Mouse (Mus musculus): ENCODE data around the gene Tepsin. TPM values are rescaled to one million over a fixed set of nuclear protein-coding genes. Genes with fewer than 3 reads are reported as not detected.

The Tepsin gene
- polyA plus RNA-seq, 1 experiment from 2014 or later, result 17.8 TPM

GRCm38 (mm10) chr11:120041191-120042123, 57.1 kb downstream of the Tepsin start:
- no peak for ATAC-seq (ENCODE audit: insufficient number of reproducible peaks, low FRiP score, low TSS enrichment, low read depth)
- no peaks in the 10 kb centered on the region for H3K36me3 ChIP-seq
- H3K9me3 ChIP-seq, result no peaks in the 10 kb centered on the region
- no peak overlapping the region for H3K27ac ChIP-seq
- 0 out of 2 replicates have a peak, but pooled peaks cover 4% of the 10 kb centered on the region for H3K27me3 ChIP-seq
- no peak overlapping the region for H3K4me2 ChIP-seq
- no peak overlapping the region for H3K4me3 ChIP-seq
- peaks cover 25% of the 10 kb centered on the region for H3K4me1 ChIP-seq
- WGBS, result 60% methylated on average over 13 of the region's 13 CpGs
- H3K9ac ChIP-seq, result no peak overlapping the region

Small RNA genes within 50 kb of the gene (microRNA-seq; reads per million reads assigned to microRNA genes)
- gene Gm25948, result not detected

Other genes with a start within 250 kb of the Tepsin start
- gene Chmp6, start 185.3 kb downstream of the Tepsin start, polyA plus RNA-seq (2015; fragmentation: Nextera tagmentation; extraction: Ambion mirVana), result 97.2 and 101 TPM in 2 replicates
- 40.2 and 41.9 TPM in 2 replicates for gene Baiap2, start 156.0 kb downstream of the Tepsin start, polyA plus RNA-seq (2015; fragmentation: Nextera tagmentation; extraction: Ambion mirVana)
- 6.1 and 7.1 TPM in 2 replicates for gene Aatk, start 51.6 kb downstream of the Tepsin start, polyA plus RNA-seq (2015; fragmentation: Nextera tagmentation; extraction: Ambion mirVana)
- 20.9 and 21.3 TPM in 2 replicates for gene Cep131, start 11.9 kb downstream of the Tepsin start, polyA plus RNA-seq (2015; fragmentation: Nextera tagmentation; extraction: Ambion mirVana)
- 67.0 and 76.6 TPM in 2 replicates for gene Ndufaf8, start 197 bp upstream of the Tepsin start, polyA plus RNA-seq (2015; fragmentation: Nextera tagmentation; extraction: Ambion mirVana)
- gene Slc38a10, start 52.6 kb upstream of the Tepsin start, polyA plus RNA-seq (2015; fragmentation: Nextera tagmentation; extraction: Ambion mirVana), result 96.1 and 101 TPM in 2 replicates
- 5.8 and 6.7 TPM in 2 replicates for gene Bahcc1, start 134.2 kb upstream of the Tepsin start, polyA plus RNA-seq (2015; fragmentation: Nextera tagmentation; extraction: Ambion mirVana)
- 2,203 and 2,296 TPM in 2 replicates for gene Actg1, start 249.8 kb upstream of the Tepsin start, polyA plus RNA-seq (2015; fragmentation: Nextera tagmentation; extraction: Ambion mirVana)

Data from limb, embryonic 15.5 days (tissue).